Mouse (Mus musculus): ENCODE measurements at regions not wholly inside any gene's neighbourhood (a gene's known extent, or its start where the extent isn't known, plus 50 kb on each side); places are given as distances from the start of the nearest gene placed in this dataset.
A peak's percentile ranks its signal among the peaks of the same experiment; 100 is the strongest.

GRCm38 (mm10) chr7:135767493-135767892 is 51.3 kb upstream of the Mki67 start:
- 66% methylated on average over 6 of the region's 6 CpGs for WGBS
- Histone ChIP-seq H3K36me3 (ENCODE audit: control insufficient read depth, insufficient read depth) (no peaks in the 10 kb centered on the region), H3K27me3 (ENCODE audit: control insufficient read depth, insufficient read depth, low read length) (no peaks in the 10 kb centered on the region; the same call in 1 of the 2 replicates), H3K9me3 (replicated peaks; ENCODE audit: control insufficient read depth, low read length) (no peaks in the 10 kb centered on the region), H3K9ac (ENCODE audit: low read length) (no peak overlapping the region), H3K4me3 (ENCODE audit: low read length) (no peak overlapping the region), H3K4me1 (ENCODE audit: control insufficient read depth, insufficient read depth, low read length) (no peaks in the 10 kb centered on the region), H3K4me2 (ENCODE audit: low read depth, low read length) (no peak overlapping the region), H3K27ac (ENCODE audit: low read length) (no peak overlapping the region)
- no peak for ATAC-seq (replicated peaks; ENCODE audit: extremely low read depth, insufficient read depth, low FRiP score)

- no peak for ATAC-seq (replicated peaks; ENCODE audit: extremely low read depth, insufficient read depth, low FRiP score)
These were observed 51.9 kb upstream of the Mki67 start for GRCm38 (mm10) chr7:135768064-135768463.

GRCm38 (mm10) chr7:135768592-135768991 is 52.4 kb upstream of the Mki67 start:
- no peaks in the 10 kb centered on the region for H3K9me3 ChIP-seq (replicated peaks; ENCODE audit: control insufficient read depth, low read length)
- no peaks in the 10 kb centered on the region for H3K36me3 ChIP-seq (ENCODE audit: control insufficient read depth, insufficient read depth)
- WGBS: 8% methylated on average over 3 of the region's 3 CpGs
- H3K27ac ChIP-seq (ENCODE audit: low read length): no peak overlapping the region
- no peak overlapping the region for H3K9ac ChIP-seq (ENCODE audit: low read length)
- no peak overlapping the region for H3K4me3 ChIP-seq (ENCODE audit: low read length)
- no peaks in the 10 kb centered on the region for H3K4me1 ChIP-seq (ENCODE audit: control insufficient read depth, insufficient read depth, low read length)
- peak; percentile 52 for ATAC-seq (replicated peaks; ENCODE audit: extremely low read depth, insufficient read depth, low FRiP score)
- no peaks in the 10 kb centered on the region; the same call in 1 of the 2 replicates for H3K27me3 ChIP-seq (ENCODE audit: control insufficient read depth, insufficient read depth, low read length)
- no peak overlapping the region for H3K4me2 ChIP-seq (ENCODE audit: low read depth, low read length)

More at GRCm38 (mm10) chr7:135768064-135768463, 51.9 kb upstream of the Mki67 start:
- Histone ChIP-seq H3K4me3 (ENCODE audit: low read length) (no peak overlapping the region), H3K27me3 (ENCODE audit: control insufficient read depth, insufficient read depth, low read length) (no peaks in the 10 kb centered on the region; the same call in 1 of the 2 replicates), H3K4me2 (ENCODE audit: low read depth, low read length) (no peak overlapping the region), H3K9me3 (replicated peaks; ENCODE audit: control insufficient read depth, low read length) (no peaks in the 10 kb centered on the region), H3K27ac (ENCODE audit: low read length) (no peak overlapping the region), H3K4me1 (ENCODE audit: control insufficient read depth, insufficient read depth, low read length) (no peaks in the 10 kb centered on the region), H3K9ac (ENCODE audit: low read length) (no peak overlapping the region), H3K36me3 (ENCODE audit: control insufficient read depth, insufficient read depth) (no peaks in the 10 kb centered on the region)
- 92% methylated on average over 11 of the region's 11 CpGs for WGBS

DNA sequence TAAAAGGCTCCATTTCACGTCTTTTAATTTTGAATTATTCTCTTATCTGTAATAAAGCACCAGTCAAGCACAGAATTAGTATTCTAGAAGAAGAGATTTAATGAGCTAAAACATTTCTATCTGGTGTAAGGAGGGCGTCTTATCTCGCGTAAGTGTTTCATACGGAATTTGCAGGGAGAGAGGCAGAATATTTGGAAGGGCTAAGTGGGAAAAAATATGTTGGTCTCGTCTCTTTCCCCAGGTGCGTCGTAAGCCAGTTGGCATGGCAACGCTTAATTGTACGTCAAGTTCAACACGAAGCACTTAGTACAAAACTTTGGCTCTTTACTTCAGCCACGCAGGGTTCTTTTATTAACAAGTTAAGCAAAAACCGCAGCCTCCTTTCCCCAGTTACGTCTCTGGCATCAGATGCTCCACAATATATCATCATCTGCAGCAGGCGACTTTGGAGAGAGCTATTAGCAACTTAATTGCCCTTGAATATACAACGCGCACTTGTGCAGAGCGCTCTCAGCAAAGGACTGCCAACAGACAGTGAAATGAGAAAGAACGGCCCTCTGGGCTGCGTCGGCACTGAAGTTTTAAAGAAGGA is 53.0 kb upstream of the Mki67 start:
- WGBS: 66% methylated on average over 21 of the region's 21 CpGs
- Histone ChIP-seq H3K9ac (ENCODE audit: low read length) (no peak overlapping the region), H3K4me3 (ENCODE audit: low read length) (no peak overlapping the region), H3K9me3 (replicated peaks; ENCODE audit: control insufficient read depth, low read length) (no peaks in the 10 kb centered on the region), H3K27ac (ENCODE audit: low read length) (no peak overlapping the region), H3K4me1 (ENCODE audit: control insufficient read depth, insufficient read depth, low read length) (no peaks in the 10 kb centered on the region), H3K36me3 (ENCODE audit: control insufficient read depth, insufficient read depth) (no peaks in the 10 kb centered on the region), H3K27me3 (ENCODE audit: control insufficient read depth, insufficient read depth, low read length) (no peaks in the 10 kb centered on the region; the same call in 1 of the 2 replicates), H3K4me2 (ENCODE audit: low read depth, low read length) (no peak overlapping the region)
- no peak for ATAC-seq (replicated peaks; ENCODE audit: extremely low read depth, insufficient read depth, low FRiP score)

DNA sequence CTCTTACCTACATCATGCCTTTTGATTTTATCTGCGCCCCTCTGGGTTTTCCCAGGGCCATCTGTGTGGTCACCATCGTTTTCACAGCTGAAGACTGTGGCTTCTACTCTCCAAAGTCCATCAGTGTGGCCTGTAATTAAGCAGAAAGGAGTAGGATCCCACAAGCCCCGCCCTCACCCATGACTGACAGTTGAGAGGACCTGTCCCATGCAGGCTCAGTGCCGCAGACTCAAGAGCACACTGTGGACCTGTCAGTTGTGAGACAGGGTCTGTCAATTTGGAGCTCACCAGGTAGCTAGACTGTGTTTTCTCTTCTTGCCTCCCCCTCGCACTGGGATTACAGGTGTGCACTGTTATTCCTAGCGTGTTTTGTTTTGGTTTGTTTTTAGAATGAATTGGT is 53.9 kb upstream of the Mki67 start:
- no peak for ATAC-seq (replicated peaks; ENCODE audit: extremely low read depth, insufficient read depth, low FRiP score)
- Histone ChIP-seq H3K27me3 (ENCODE audit: control insufficient read depth, insufficient read depth, low read length) (no peaks in the 10 kb centered on the region; the same call in 1 of the 2 replicates), H3K4me1 (ENCODE audit: control insufficient read depth, insufficient read depth, low read length) (no peaks in the 10 kb centered on the region), H3K4me2 (ENCODE audit: low read depth, low read length) (no peak overlapping the region), H3K27ac (ENCODE audit: low read length) (no peak overlapping the region), H3K9ac (ENCODE audit: low read length) (no peak overlapping the region), H3K4me3 (ENCODE audit: low read length) (no peak overlapping the region), H3K36me3 (ENCODE audit: control insufficient read depth, insufficient read depth) (no peaks in the 10 kb centered on the region), H3K9me3 (replicated peaks; ENCODE audit: control insufficient read depth, low read length) (no peaks in the 10 kb centered on the region)
- 71% methylated on average over 6 of the region's 6 CpGs for WGBS

GRCm38 (mm10) chr7:135775832-135776433 is 59.8 kb upstream of the Mki67 start:
- ATAC-seq (replicated peaks; ENCODE audit: extremely low read depth, insufficient read depth, low FRiP score): no peak
- Histone ChIP-seq H3K27me3 (ENCODE audit: control insufficient read depth, insufficient read depth, low read length) (no peaks in the 10 kb centered on the region), H3K36me3 (ENCODE audit: control insufficient read depth, insufficient read depth) (no peaks in the 10 kb centered on the region), H3K27ac (ENCODE audit: low read length) (no peak overlapping the region), H3K9me3 (replicated peaks; ENCODE audit: control insufficient read depth, low read length) (no peaks in the 10 kb centered on the region), H3K4me3 (ENCODE audit: low read length) (no peak overlapping the region), H3K9ac (ENCODE audit: low read length) (no peak overlapping the region), H3K4me1 (ENCODE audit: control insufficient read depth, insufficient read depth, low read length) (no peaks in the 10 kb centered on the region), H3K4me2 (ENCODE audit: low read depth, low read length) (no peak overlapping the region)
- 57% methylated on average over 7 of the region's 7 CpGs for WGBS

DNA sequence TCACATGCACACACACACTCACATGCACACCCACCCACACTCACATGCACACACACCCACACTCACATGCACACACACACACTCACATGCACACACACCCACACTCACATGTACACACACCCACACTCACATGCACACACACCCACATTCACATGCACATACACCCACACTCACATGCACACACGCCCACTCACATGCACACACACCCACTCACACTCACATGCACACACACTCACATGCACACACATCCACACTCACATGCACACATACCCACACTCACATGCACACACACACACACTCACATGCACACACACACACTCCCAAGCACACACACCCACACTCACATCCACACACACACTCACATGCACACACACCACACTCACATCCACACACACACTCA is 74.0 kb upstream of the Mki67 start:
- ATAC-seq (replicated peaks; ENCODE audit: extremely low read depth, insufficient read depth, low FRiP score): no peak
- H3K9ac ChIP-seq (ENCODE audit: low read length): no peak overlapping the region
- H3K27ac ChIP-seq (ENCODE audit: low read length): no peak overlapping the region
- H3K4me2 ChIP-seq (ENCODE audit: low read depth, low read length): no peak overlapping the region
- no peaks in the 10 kb centered on the region for H3K9me3 ChIP-seq (replicated peaks; ENCODE audit: control insufficient read depth, low read length)
- no peak overlapping the region for H3K4me3 ChIP-seq (ENCODE audit: low read length)
- 62% methylated on average over 1 of the region's 1 CpGs for WGBS
- peaks cover 9% of the 10 kb centered on the region for H3K4me1 ChIP-seq (ENCODE audit: control insufficient read depth, insufficient read depth, low read length)
- no peaks in the 10 kb centered on the region for H3K27me3 ChIP-seq (ENCODE audit: control insufficient read depth, insufficient read depth, low read length)
- no peaks in the 10 kb centered on the region for H3K36me3 ChIP-seq (ENCODE audit: control insufficient read depth, insufficient read depth)

- 0% methylated on average over 3 of the region's 3 CpGs for WGBS
- Histone ChIP-seq H3K4me3 (ENCODE audit: low read length) (no peak overlapping the region), H3K36me3 (ENCODE audit: control insufficient read depth, insufficient read depth) (no peaks in the 10 kb centered on the region), H3K4me1 (ENCODE audit: control insufficient read depth, insufficient read depth, low read length) (peaks cover 11% of the 10 kb centered on the region), H3K9ac (ENCODE audit: low read length) (no peak overlapping the region), H3K4me2 (ENCODE audit: low read depth, low read length) (no peak overlapping the region), H3K27me3 (ENCODE audit: control insufficient read depth, insufficient read depth, low read length) (no peaks in the 10 kb centered on the region), H3K27ac (ENCODE audit: low read length) (no peak overlapping the region), H3K9me3 (replicated peaks; ENCODE audit: control insufficient read depth, low read length) (no peaks in the 10 kb centered on the region)
- no peak for ATAC-seq (replicated peaks; ENCODE audit: extremely low read depth, insufficient read depth, low FRiP score)
These were observed 74.8 kb upstream of the Mki67 start for GRCm38 (mm10) chr7:135790978-135791377.

DNA sequence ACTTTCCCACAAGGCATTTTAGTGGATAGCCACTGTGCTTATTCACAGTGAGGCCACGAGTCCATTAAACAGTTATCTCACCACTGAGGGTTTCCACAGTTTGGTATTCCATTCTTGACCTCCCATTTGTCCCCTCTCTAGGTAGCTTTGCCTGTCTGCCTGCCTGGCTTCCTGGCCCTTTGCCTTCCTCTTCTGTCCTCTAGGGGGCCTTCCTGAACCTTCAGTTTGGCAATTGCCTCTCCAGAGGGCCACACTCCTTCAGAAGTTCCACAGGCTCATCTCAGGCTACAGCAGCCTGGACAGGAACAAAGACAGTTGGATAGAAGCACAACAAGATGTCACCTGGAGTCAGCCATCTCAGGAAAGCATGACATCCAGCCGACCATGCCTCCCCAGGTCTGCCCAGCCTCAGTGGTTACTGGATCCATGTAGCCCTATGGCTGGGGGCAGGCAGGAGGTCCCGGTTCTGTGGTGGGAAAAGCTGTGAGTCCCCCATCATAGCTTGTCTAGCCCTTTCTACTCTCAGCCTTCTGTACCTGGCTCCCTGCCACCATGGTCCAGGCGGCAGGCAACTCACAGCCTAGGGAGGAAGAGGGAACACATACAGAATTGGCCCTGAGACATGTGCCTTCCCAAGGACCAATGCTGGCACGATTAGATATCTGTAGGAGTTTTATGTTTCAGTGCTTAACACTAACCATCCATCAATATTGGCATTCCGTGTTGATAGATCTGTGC is 76.0 kb upstream of the Mki67 start:
- Histone ChIP-seq H3K4me2 (ENCODE audit: low read depth, low read length) (no peak overlapping the region), H3K9me3 (replicated peaks; ENCODE audit: control insufficient read depth, low read length) (no peaks in the 10 kb centered on the region), H3K4me1 (ENCODE audit: control insufficient read depth, insufficient read depth, low read length) (peaks cover 11% of the 10 kb centered on the region), H3K27me3 (ENCODE audit: control insufficient read depth, insufficient read depth, low read length) (no peaks in the 10 kb centered on the region), H3K4me3 (ENCODE audit: low read length) (no peak overlapping the region), H3K9ac (ENCODE audit: low read length) (no peak overlapping the region), H3K27ac (ENCODE audit: low read length) (no peak overlapping the region), H3K36me3 (ENCODE audit: control insufficient read depth, insufficient read depth) (no peaks in the 10 kb centered on the region)
- ATAC-seq (replicated peaks; ENCODE audit: extremely low read depth, insufficient read depth, low FRiP score): no peak
- 64% methylated on average over 6 of the region's 6 CpGs for WGBS
